Mouse (Mus musculus) small intestine, adult 2 months (tissue): ENCODE results near the gene Socs1.

Experiments
- CTCF ChIP-seq: fragments of 200-500 bp; IDR thresholded peaks from 2 replicates; pipeline ENCODE4 v1.5.1; 2012; ENCODE audit warnings: low read depth, mild to moderate bottlenecking, control low read depth, inconsistent platforms, low read length, moderate library complexity, mixed read lengths; ENCODE audit not compliant: insufficient replicate concordance, insufficient read length; ENCODE audit errors: extremely low read depth
- POLR2A ChIP-seq: fragments of 200-500 bp; IDR thresholded peaks from 2 replicates; pipeline ENCODE4 v1.6.1; 2012; ENCODE audit warnings: low read depth, mild to moderate bottlenecking, control low read depth, inconsistent platforms, low read length, moderate library complexity

GRCm38 (mm10) chr16:10780631-10781120 is 4.7 kb downstream of the Socs1 start:
- TF ChIP-seq CTCF (no peak), POLR2A (no peak)
